Mouse (Mus musculus): ENCODE measurements around the gene Gtf3c4.

Gtf3c4 gene

GRCm38 (mm10) chr2:28799575-28799974 lies 40.6 kb downstream of the Gtf3c4 start:
- DNase-seq: no peak

- DNase-seq: no peak
These were observed 41.8 kb downstream of the Gtf3c4 start for GRCm38 (mm10) chr2:28798390-28798789.

- no peak for DNase-seq
These were observed 42.6 kb downstream of the Gtf3c4 start for GRCm38 (mm10) chr2:28797490-28798106.

GRCm38 (mm10) chr2:28796298-28796697 lies 43.9 kb downstream of the Gtf3c4 start:
- DNase-seq: no peak

- no peak for DNase-seq
These were observed 45.5 kb downstream of the Gtf3c4 start for GRCm38 (mm10) chr2:28794623-28795022.

- DNase-seq: peak in 1 of 2 experiments; percentile 24
These were observed 47.1 kb downstream of the Gtf3c4 start for GRCm38 (mm10) chr2:28792931-28793610.

- no peak for DNase-seq
These were observed 53.0 kb downstream of the Gtf3c4 start for GRCm38 (mm10) chr2:28787067-28787619.

- DNase-seq: no peak
These were observed 53.6 kb downstream of the Gtf3c4 start for GRCm38 (mm10) chr2:28786355-28787066.

- DNase-seq: no peak
These were observed 58.9 kb downstream of the Gtf3c4 start for GRCm38 (mm10) chr2:28781310-28781709.

- no peak for DNase-seq
These were observed 60.0 kb downstream of the Gtf3c4 start for GRCm38 (mm10) chr2:28780001-28780782.

- DNase-seq: no peak
These were observed 63.4 kb downstream of the Gtf3c4 start for GRCm38 (mm10) chr2:28776728-28777127.

GRCm38 (mm10) chr2:28774073-28774472 lies 66.1 kb downstream of the Gtf3c4 start:
- DNase-seq: no peak
